In the genomic region with DNA sequence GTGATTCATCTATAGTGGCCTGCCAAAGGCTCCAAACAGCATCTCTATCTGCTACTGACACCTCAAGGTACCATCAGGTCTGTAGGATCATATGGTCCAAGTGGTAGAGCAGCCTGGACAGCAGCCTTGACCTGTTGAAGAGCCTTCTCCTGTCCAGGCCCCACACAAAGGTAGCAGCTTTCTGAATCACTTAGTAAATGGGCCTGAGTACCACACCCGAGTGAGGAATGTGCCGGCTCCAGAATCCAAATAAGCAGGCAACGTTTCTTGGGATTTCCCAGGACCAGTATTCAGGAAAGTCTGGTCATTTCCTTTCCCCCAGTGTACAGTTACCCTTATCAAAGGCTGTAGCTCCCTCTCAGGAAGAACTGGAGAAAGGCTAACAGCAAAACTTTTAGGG, we compare ENCODE assay signal across 23 mouse cellular contexts.
"Had no signal": no experiment of that assay in that cellular context is flagged by ENCODE, and none has a peak within 500 bp of the region (broad histone marks: within the 10 kb centered on the region; RNA-seq: fewer than 3 reads in every experiment).

No protein-coding gene starts in this region.

- DNase-seq: kidney, adult 9 months; kidney, postnatal 25 days; layer of hippocampus, adult 9-11 months; liver; lung, adult 18-20 months; lung, postnatal 10 days; lung, postnatal 36 days; right cerebral cortex, adult 18-20 months; right cerebral cortex, postnatal 14 days; right cerebral cortex, postnatal 4 days; spleen, adult 18-20 months; thymus, postnatal 36 days had no signal

- H3K4me1 ChIP-seq: liver, embryonic 12.5 days; liver, embryonic 15.5 days; lung, embryonic 15.5 days had no signal

- H3K27me3 ChIP-seq: limb, embryonic 13.5 days; lung, embryonic 15.5 days; midbrain, embryonic 13.5 days had no signal

- H3K9ac ChIP-seq: limb, embryonic 13.5 days; liver, embryonic 12.5 days; liver, embryonic 15.5 days; lung, embryonic 15.5 days; midbrain, embryonic 13.5 days; stomach, embryonic 15.5 days had no signal

- H3K27ac ChIP-seq: layer of hippocampus, adult 2 months; limb, embryonic 10.5 days; limb, embryonic 13.5 days; liver, embryonic 12.5 days; liver, embryonic 15.5 days; lung, embryonic 15.5 days; midbrain, embryonic 10.5 days; midbrain, embryonic 13.5 days; stomach, embryonic 15.5 days had no signal

- H3K4me3 ChIP-seq: layer of hippocampus, adult 2 months; limb, embryonic 10.5 days; limb, embryonic 13.5 days; liver, embryonic 12.5 days; liver, embryonic 15.5 days; lung, embryonic 15.5 days; megakaryocyte, embryonic 14.5 days; midbrain, embryonic 10.5 days; midbrain, embryonic 13.5 days; stomach, embryonic 15.5 days had no signal

- H3K36me3 ChIP-seq: limb, embryonic 10.5 days; limb, embryonic 13.5 days; liver, embryonic 12.5 days; liver, embryonic 15.5 days; lung, embryonic 15.5 days; midbrain, embryonic 10.5 days; midbrain, embryonic 13.5 days; stomach, embryonic 15.5 days had no signal

- H3K4me2 ChIP-seq: limb, embryonic 13.5 days; liver, embryonic 12.5 days; liver, embryonic 15.5 days; lung, embryonic 15.5 days; midbrain, embryonic 13.5 days; stomach, embryonic 15.5 days had no signal

- H3K9me3 ChIP-seq: limb, embryonic 10.5 days; limb, embryonic 13.5 days; liver, embryonic 12.5 days; liver, embryonic 15.5 days; lung, embryonic 15.5 days; midbrain, embryonic 10.5 days; midbrain, embryonic 13.5 days; stomach, embryonic 15.5 days had no signal

- ATAC-seq: liver, embryonic 12.5 days; midbrain, embryonic 13.5 days; midbrain, embryonic 16.5 days had no signal
